Comparison of ENCODE assay signal across 8 mouse cellular contexts in genomic region chr11:113648690-113649352, GRCm38 (mm10). TPM values are rescaled to one million over a fixed set of nuclear protein-coding genes. Genes with fewer than 3 reads are reported as not detected.
A peak's percentile ranks its signal among the peaks of the same experiment; 100 is the strongest.
DNase-seq lines count a peak whose midpoint lies in the region; ATAC-seq and TF ChIP-seq lines count a peak whose summit lies in the region.

Gene Cog1, plus strand, starts transcription at chr11:113649169.

- H3K4me2 ChIP-seq in lung, embryonic 15.5 days: peak within 1 kb of the TSS; percentile 59

- H3K4me3 ChIP-seq in lung, embryonic 15.5 days: peak within 1 kb of the TSS; percentile 91
- H3K4me3 ChIP-seq in bone marrow, adult 2 months (replicated peaks; ENCODE audit: control insufficient read depth, low read depth, low read length): peak within 1 kb of the TSS; percentile 95

- peak within 1 kb of the TSS; percentile 89 for H3K9ac ChIP-seq in lung, embryonic 15.5 days

- TF ChIP-seq CTCF in bone marrow, adult 2 months (IDR thresholded peaks at IDR 0.05; ENCODE audit: control insufficient read depth, insufficient read depth, low read length): no peak

- H3K27ac ChIP-seq in lung, embryonic 15.5 days: peak within 1 kb of the TSS; percentile 85
- peak within 1 kb of the TSS; percentile 66 for H3K27ac ChIP-seq in bone marrow, adult 2 months (ENCODE audit: control insufficient read depth, insufficient read depth, low read depth, low read length, poor library complexity)

- no peak for TF ChIP-seq POLR2A in bone marrow, adult 2 months (IDR thresholded peaks at IDR 0.05; ENCODE audit: borderline replicate concordance, control insufficient read depth, low read depth, low read length)

- no peaks in the 10 kb centered on the region for H3K9me3 ChIP-seq in lung, embryonic 15.5 days

- 43% methylated on average over 26 of the region's 26 CpGs for WGBS in lung, embryonic 15.5 days
- WGBS in bone marrow, adult 2 months: 48% methylated on average over 26 of the region's 26 CpGs

- no peak for DNase-seq in lung, postnatal 25 days (ENCODE audit: low spot score)
- DNase-seq in gastrocnemius, postnatal 25 days: no peak
- no peak for DNase-seq in testis, postnatal 14 days (ENCODE audit: low spot score)
- no peak for DNase-seq in Muller cell, postnatal 12 days (ENCODE audit: inconsistent ontology term)

- H3K36me3 ChIP-seq in lung, embryonic 15.5 days: peaks cover 21% of the 10 kb centered on the region

- ATAC-seq in lung, embryonic 15.5 days (ENCODE audit: borderline replicate concordance, extremely low read depth, low FRiP score, low TSS enrichment): no peak
- ATAC-seq in inflammation-experienced regulatory T-cells, adult 6 months: peak; percentile 31
- ATAC-seq in megakaryocyte, adult 5-6 weeks (ENCODE audit: poor library complexity, severe bottlenecking): peak; percentile 6

- no peaks in the 10 kb centered on the region for H3K27me3 ChIP-seq in lung, embryonic 15.5 days

- peaks cover 25% of the 10 kb centered on the region for H3K4me1 ChIP-seq in lung, embryonic 15.5 days
- H3K4me1 ChIP-seq in bone marrow, adult 2 months (ENCODE audit: control insufficient read depth, insufficient read depth, low read length): peaks cover 3% of the 10 kb centered on the region; the same call in 1 of the 2 replicates

RNA-seq across cellular contexts. Expression of gene Cog1, which starts in this region (rescaled TPM):
- polyA plus RNA-seq in lung, embryonic 15.5 days (2015; fragmentation: Nextera tagmentation; extraction: Ambion mirVana): 26.5 and 27.7 TPM in 2 replicates
- polyA plus RNA-seq in bone marrow, adult 2 months (2011; ENCODE audit: insufficient read depth, insufficient read length, low replicate concordance, missing spikeins): 31.3 and 57.0 TPM in 2 replicates
- 10 to 100 TPM; 18.6 to 20.2 TPM for total RNA-seq in gastrocnemius, postnatal 25 days (2021)
- 10 to 100 TPM; 14.9 to 16.9 (median 15.8) TPM for polyA plus RNA-seq in inflammation-experienced regulatory T-cells, adult 6 months (2017; shearing (Covaris generic))
- total RNA-seq in megakaryocyte, adult 5-6 weeks (2015): 25.0 and 31.2 TPM in 2 replicates
- total RNA-seq in megakaryocyte, adult 5-6 weeks (2017): 15.3 and 22.4 TPM in 2 replicates
